Mouse (Mus musculus): ENCODE measurements around the gene Gpr15. TPM values are rescaled to one million over a fixed set of nuclear protein-coding genes. Genes with fewer than 3 reads are reported as not detected.

Gene Gpr15
- total RNA-seq, 2 experiments from 2014 or later, result not detected

DNA sequence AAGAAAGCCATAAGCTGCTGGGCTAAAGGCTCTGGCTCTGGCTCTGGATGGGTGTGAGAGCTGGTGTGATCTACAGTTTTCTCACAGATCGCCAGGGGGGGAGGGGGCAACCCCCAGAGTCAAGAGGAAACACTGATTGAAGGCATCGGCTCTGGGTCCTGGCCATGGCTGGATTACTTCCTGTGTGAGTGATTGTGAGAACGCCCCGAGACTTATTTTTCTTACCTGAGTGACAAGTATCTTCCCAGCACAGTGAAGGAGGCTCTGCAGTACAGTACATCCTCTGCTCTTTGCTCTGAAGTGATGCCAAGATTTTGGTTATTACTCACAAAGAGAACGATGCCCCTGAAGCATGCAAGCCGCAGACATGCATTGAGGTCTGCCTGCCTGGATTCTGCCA lies 17.1 kb downstream of the Gpr15 start:
- no peak for DNase-seq

- DNase-seq, result no peak
Measured at GRCm38 (mm10) chr16:58700816-58701424, 17.9 kb downstream of the Gpr15 start.

DNA sequence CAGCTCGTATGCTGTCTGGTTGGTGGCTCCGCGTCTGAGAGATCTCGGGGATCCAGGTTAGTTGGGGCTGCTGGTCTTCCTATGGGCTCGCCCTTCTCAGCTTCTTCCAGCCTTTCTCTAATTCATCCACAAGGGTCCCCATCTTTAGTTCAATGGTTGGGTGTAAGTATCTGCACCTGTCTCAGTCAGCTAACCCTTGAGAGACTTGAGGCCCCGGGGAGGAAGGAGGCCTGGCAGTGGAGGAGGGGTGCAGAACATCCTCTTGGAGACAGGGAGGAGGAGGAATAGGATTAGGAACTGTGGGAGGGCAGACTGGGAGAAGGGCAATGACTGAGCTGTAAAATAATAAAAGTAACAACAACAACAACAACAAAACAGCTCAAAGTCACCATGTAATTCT lies 18.7 kb downstream of the Gpr15 start:
- no peak for DNase-seq

GRCm38 (mm10) chr16:58697261-58697660 lies 21.6 kb downstream of the Gpr15 start:
- no peak for DNase-seq

GRCm38 (mm10) chr16:58696796-58697195 lies 22.1 kb downstream of the Gpr15 start:
- DNase-seq, result no peak

DNA sequence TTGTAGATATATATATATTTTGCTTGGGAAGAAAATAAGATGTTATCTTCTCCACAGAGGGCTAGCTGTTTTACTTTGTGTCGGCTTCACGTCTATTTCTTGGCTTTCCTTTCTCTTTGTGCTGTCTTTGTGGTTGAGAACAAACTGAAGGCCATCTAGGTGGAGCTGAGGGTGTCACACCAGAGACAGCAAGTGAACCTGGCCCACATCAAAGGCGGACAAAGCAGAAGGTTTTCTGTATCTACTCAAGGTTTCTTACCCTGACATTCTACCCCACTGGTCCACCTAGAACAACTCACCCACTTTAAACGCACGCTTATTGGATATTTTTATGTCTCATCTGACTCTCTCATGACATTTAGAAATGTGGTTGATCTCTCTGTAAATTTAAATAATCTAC lies 24.8 kb downstream of the Gpr15 start:
- DNase-seq, result no peak

GRCm38 (mm10) chr16:58690322-58690732 lies 28.5 kb downstream of the Gpr15 start:
- no peak for DNase-seq

DNA sequence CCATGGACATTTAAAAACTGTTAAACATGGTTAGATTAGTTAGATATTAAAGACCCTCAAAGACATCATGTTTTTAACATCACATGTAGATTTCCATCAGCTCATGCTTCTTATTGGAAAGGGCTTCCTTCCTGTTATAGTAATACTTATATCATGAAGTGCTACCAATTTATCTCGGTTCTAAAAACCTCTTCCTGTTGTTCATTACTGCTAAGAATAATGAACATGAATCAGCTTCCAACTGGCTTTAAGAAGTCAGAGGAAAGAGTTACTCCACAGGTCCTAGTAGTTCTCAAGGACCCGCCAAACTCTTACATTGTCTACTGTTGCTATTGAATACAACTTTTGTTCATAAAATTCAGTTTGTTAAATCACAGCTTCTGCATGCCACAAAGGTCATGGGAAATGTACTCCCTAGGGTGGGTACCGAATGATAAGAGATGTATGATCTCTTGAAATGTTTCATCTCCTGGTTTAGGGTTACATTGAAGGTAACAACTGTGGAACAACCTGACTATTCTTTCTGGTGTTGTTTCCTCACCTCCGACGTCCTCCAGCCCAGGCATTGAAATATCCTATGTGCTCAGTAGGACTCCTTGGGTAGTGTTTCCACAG lies 29.2 kb downstream of the Gpr15 start:
- DNase-seq, result no peak

- no peak for DNase-seq
Measured at GRCm38 (mm10) chr16:58688534-58688933, 30.3 kb downstream of the Gpr15 start.

- DNase-seq, result no peak
Measured at GRCm38 (mm10) chr16:58685548-58686537, 33.0 kb downstream of the Gpr15 start.

DNA sequence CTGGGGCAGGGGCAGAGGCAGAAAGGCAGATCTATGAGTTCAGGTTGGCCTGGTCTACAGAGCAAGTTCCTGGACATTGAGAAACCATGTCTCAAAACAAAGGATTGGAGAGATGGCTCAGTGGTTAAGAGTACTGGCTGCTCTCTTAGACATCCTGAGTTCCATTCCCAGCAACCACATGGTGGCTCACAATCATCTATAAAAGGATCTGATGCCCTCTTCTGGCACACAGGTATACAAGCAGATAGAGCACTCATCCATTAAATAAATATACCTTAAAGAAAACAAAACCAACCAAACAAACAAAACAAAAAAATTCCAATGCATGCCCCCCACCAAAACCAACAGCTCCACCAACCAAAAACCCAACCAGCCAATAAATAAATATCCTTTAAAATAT lies 34.3 kb downstream of the Gpr15 start:
- no peak for DNase-seq

DNA sequence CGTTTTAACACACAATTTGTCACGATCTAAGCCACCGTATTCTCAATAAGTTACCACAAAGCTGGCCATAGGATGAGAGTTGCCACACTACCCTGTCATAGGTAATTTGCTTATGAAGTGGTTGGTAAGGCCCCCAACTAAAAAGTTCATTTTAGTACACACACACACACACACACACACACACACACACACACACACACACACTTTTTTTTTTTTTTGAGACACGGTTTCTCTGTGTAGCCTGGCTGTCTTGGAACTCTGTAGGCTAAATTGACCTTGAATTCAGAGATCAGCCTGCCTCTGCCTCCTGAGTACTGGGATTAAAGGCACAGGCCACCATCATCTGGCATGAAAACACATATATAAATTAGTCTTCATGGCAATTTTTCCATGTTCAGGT lies 35.0 kb downstream of the Gpr15 start:
- no peak for DNase-seq

DNA sequence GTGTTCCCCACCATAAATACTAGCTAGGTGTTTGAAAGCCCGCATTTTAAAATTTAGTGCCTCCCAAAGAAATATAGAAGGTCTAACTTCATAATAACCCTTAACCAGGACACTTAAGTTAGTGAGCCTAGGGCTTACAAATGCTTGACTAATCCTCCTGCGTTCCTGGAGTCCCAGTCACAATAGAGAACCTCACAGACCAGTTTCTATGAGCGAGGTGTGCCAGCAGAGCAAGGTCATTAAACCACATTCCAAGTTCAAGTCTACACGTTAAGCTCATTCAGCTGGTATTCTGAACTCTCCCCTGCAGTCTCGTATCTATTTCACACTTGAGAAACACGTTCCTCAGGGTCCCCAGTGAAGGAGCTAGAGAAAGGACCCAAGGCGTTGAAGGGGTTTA lies 36.0 kb downstream of the Gpr15 start:
- no peak for DNase-seq

DNA sequence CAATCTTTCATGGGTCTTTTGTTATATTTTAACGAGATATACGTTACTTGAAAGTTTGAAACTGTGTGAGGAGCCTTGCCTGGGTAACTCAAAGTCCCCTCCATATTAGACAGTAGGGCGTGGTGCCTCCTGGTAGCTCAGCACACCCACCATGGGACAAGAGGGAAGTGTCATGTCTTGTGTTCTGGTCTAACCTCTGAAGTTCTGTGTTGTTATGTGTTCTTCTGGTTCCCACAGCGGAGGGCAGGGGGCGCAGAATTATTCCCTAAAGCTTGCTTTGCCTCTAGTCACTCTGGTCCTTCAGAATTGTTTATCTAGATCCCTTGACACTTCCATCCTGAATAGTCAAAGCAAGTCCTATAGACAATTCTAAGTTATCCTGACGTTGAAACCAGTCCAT lies 36.8 kb downstream of the Gpr15 start:
- no peak for DNase-seq

GRCm38 (mm10) chr16:58678660-58679059 lies 40.2 kb downstream of the Gpr15 start:
- DNase-seq, result no peak

- DNase-seq, result no peak
Measured at GRCm38 (mm10) chr16:58677491-58677890, 41.4 kb downstream of the Gpr15 start.

GRCm38 (mm10) chr16:58676633-58677032 lies 42.2 kb downstream of the Gpr15 start:
- no peak for DNase-seq

DNA sequence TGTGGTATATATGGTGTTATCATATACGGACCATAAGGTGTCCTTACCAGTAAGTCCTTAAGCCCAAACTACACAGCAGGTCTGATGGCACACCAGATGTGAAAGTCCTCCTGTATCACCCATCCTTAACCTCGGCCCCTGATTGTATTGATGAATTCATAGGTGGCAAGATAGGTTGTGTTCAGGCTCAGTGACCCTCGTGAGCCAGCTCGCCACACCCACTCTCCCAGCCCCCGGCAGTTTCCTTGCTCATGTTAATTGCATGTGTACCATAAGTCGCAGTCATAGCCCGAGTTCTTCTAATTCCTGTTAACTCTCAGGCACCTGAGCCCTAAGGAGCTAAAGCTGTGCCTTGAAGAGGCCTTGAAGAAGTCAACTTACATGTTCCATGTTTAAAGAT lies 42.7 kb downstream of the Gpr15 start:
- DNase-seq, result no peak

DNA sequence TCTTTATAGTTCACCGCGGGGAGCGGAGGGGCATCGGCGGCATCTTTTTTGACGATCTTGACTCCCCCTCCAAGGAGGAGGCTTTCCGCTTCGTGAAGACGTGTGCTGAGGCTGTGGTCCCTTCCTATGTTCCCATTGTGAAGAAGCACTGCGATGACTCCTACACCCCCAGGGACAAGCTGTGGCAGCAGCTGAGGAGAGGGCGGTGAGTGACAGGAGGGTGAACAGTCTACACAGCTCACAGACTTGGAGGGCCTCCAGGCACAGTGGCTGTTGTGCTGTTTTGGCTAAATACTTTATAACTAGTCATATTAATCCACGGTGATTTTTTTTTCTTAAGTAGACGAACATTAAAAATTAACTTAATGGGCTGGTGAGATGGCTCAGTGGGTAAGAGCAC lies 43.6 kb downstream of the Gpr15 start:
- peak; percentile 75 to 85 for DNase-seq

DNA sequence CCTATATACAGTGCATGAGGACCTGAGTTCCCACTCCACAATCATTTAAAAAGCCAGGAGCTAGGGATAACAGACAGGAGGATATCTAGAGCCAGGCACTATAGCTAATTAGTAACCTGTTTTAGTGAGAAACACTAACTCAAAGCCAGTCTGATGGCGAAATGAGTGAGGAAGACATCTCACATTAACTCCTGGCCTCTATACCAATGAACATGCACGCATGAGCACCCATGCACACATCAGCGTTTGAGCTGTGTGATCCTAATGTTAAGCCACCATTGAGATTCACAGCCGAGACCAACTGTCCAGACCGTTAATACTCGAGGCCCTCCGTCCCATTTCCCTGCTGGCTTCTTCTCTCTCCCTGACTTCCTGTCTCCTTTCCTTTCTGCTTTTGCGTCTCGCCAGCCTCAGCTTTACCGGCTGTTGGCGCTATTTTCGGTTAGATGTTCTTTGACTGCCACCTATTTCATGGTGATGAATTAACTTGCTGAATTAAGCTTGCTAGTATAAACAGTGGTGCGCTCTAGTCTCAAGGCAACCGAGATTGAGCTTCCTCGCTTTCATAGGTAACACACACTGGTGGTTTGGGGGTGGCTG lies 45.0 kb downstream of the Gpr15 start:
- no peak for DNase-seq

DNA sequence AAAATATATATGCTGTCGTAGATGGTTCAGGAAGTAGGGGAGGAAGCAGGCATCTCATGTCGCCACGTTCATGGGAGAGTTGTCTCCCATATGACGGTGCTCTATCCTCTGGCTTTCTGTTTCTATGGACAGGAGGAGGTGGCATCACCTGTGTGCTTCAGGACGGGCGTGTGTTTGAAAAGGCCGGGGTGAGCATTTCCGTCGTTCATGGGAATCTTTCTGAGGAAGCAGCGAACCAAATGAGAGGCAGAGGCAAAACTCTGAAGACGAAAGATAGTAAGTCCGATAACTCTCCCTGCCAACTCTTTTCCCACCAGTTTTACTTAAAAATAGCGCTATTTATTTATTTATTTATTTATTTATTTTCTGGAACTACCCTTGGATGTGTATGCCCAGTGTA lies 46.5 kb downstream of the Gpr15 start:
- DNase-seq, result no peak

DNA sequence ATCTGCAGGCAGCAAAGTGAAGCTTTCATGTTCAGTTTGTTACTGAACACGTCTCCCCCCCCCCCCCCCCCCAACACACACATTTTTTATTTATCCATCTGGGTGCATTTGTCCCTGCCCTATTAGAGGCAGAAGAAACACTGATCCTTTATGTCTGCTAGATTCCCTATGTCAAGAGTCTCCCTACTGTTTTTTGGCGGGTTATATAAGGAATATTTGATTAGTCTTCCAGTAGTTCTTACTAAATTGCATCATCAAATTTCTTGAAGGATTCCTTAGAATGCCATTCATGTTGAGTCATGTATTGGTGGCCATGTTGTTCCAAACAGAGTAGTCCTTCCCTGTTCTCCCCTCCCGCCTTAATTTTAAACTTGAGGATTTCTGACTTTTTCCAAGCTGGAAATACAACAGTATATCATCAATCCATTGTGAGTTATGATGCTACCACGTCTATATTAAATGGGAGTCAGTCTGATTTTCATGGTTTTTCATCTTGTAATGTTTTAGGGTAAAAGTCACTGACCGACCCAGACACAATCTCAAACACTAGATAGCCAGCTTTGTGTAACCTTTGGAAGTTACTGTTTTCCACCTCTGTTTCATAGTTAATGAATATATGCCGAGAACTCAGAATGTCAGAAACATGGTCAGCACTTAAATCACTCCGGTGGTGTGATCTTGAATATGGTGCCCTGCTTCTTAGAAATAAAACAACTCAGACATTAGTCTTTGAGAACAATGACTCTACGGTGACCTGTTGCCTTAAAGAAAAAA lies 47.5 kb downstream of the Gpr15 start:
- DNase-seq, result no peak

Measured in layer of hippocampus, postnatal 36 days (tissue).